Mouse (Mus musculus) heart, postnatal 25 days (tissue): ENCODE measurements around the gene Rps18. TPM values are rescaled to one million over a fixed set of nuclear protein-coding genes. Genes with fewer than 3 reads are reported as not detected.
"Not testable (repeated sequence)": the region's sequence is repeated elsewhere in the genome, so short reads cannot be mapped to it uniquely, and the experiment has no call there.

ENCODE experiments used
- DNase-seq: peaks from one replicate; pipeline ENCODE4 v3.0.0; 2022; ENCODE audit warnings: low spot score
- intact Hi-C: fragments of 180-260 bp; cut with DNase I; formaldehyde crosslinking; loops from one replicate; pipeline ENCODE4 v1.15.1; 2025
- total RNA-seq, 2 experiments: library from RNA; stranded (reverse); gene quantifications; 2 replicates each; pipeline ENCODE4 v1.2.3; 2021

Gene Rps18
- total RNA-seq, 2 experiments from 2014 or later, result 408 to 435 TPM

DNA sequence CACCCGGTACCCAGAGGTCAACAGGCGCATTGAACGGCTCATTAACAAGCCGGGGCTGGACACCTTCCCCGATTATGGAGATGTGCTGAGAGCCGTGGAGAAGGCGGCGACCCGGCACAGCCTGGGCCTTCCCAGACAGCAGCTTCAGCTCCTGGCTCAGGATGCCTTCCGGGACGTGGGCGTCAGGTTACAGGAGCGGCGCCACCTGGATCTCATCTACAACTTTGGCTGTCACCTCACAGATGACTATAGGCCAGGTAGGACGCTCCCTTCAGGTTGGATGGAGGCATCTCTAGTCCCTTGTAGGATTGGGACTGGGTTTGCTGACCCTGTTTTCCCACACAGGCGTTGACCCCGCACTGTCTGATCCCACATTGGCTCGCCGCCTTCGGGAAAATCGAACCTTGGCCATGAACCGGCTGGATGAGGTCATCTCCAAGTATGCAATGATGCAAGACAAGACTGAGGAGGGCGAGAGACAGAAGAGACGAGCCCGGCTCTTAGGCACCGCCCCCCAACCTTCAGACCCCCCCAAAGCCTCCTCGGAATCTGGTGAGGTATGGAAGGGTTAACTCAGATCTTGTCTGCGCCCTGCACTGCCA, 43.9 kb downstream of the Rps18 start:
- intact Hi-C loops, result no loop called here
- DNase-seq, result no peak

DNA sequence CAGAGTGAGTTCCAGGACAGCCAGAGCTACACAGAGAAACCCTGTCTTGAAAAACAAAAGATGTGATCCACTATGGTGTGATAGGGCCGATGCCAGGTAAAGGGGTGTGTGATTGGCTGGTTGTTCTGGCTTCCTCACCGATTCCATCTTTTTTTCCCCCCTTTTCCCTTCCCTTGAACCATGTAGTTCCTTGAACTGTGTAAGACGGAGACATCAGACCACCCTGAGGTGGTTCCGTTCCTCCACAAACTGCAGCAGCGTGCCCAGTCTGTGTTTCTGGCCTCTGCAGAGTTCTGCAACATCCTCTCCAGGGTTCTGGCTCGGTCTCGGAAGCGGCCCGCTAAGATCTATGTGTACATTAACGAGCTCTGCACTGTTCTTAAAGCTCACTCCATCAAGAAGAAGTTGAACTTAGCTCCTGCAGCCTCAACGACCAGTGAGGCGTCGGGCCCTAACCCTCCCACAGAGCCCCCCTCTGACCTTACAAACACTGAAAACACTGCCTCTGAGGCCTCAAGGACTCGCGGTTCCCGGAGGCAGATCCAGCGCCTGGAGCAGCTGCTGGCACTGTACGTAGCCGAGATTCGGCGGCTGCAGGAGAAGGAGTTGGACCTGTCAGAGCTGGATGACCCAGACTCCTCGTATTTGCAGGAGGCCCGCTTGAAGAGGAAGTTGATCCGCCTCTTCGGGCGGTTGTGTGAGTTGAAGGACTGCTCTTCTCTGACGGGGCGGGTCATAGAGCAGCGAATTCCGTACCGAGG, 44.6 kb downstream of the Rps18 start:
- intact Hi-C loops, result no loop called here
- DNase-seq, result no peak

DNA sequence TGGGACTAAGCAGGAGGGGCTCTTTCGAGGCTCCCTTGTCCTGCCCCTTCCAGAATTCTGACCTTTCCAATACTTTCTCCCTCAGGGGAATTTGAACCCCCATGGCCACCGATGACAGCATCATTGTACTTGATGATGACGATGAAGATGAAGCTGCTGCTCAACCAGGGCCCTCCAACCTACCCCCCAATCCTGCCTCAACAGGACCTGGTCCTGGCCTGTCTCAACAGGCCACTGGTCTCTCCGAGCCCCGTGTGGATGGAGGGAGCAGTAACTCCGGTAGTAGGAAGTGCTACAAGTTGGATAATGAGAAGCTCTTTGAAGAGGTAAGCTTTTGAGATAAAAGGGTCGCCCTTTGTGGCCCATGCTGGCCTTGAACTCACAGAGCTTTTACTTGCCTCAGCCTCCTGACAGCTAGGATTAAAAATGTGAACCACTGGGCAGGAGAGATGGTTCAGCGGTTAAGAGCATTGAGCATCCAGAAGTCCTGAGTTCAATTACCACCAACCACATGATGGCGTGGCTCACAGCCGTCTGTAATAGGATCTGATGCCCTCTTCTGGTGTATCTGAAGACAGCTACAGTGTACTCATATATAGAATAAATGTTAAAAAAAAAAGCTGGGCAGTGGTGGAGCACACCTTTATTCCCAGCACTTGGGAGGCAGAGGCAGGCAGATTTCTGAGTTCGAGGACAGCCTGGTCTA, 45.3 kb downstream of the Rps18 start:
- DNase-seq, result no peak
- intact Hi-C loops, result no loop called here

DNA sequence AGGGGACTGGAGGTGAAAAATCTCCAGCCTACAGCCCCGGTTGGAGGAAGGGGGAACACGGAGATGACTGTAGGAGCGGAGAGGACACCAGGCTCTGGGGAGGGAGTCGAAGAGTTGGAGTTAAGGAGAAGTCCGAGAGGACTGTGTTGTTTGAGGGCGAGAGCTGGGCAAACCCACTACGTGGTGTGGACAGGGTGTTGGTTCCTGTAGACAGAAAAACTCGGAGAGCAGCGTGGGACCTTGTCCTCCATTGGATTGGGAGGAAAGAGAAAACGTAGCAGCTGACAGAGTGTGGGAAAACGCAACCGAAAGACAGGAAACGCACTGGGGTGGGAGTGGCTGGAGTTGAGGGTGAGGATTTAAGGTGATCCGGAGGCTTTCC, 45.9 kb downstream of the Rps18 start:
- DNase-seq, result peak; percentile 35
- intact Hi-C loops, result no loop called here

DNA sequence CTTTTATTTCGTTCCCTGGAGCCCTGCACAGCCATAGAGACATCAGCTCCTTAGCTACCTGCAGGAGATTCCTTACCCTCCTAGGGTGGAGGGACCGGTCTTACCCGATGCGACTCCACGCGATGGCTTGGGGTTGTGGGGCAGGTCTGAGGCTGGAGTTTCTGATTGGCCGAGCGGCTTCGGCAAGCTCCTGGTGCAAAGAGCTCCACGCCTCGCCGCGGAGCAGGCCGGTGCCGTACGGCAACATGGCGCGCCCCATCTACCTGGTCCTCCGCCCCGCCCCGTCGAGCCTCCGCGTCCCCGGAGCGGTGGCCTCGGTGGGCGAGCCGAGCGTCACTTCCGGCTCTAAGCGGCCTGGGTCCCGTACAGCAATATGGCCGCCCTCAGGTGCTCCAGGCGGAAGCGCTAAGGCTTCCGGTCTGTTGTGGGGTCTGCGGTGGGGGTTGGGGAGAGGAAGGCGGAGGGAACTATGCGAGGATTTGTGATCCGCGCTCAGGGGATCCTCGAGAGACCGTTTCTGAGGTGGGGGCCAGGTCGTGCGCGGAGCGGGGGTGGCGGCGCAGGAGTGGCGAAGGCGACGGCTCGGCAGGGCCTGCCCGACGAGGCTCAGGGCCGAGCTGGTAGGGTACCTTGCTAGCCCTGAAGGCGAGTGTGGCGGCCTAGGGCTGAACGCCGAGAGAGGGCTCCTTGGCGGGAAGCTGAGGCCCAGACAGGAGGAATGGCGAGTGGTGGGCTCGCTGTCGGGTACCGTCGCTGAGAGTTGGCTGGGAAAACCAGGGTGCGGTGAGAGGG, 46.5 kb downstream of the Rps18 start, which contains the start of gene Daxx:
Gene Daxx, plus strand, starts transcription at position 338 of the 792 bp plus-strand sequence.
- peak; percentile 98 for DNase-seq
- intact Hi-C loops, result no loop called here

DNA sequence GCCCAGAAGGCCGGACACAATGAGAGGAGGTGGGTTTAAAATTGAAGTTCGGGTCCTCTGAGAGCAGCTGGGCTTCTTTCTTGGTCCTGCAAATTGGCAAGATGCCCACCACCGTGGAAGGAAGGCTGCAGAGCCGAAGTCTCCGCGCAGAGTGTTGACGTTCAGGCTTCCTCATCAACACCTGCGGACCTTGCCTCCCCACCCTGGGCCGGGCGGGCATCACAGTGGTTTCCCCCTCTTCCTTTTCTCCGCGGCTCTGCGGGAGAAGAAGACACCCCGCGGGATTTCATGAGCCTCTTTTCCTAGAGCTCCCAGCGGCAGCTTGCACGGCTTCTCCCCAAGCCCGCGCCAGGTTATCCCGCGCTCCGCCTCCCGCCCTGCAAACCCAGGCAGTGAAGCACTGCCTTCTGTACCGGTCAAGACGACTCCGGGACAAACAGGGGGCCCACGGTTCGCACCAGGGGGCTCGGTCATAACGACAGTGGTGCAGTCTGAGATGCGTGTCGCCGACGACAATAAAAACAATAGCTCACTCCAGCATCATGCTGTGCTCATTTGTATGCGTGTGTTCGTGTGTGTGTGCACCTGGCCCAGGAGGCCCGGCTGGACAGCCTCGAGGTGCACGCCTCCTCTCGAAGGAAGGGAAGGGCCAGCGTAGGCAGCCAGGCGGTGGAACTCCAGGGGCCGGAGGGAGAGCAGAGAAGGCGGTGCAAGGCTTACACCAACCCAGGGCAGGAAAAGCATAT, 47.3 kb downstream of the Rps18 start:
- DNase-seq, result no peak
- intact Hi-C loops, result no loop called here

DNA sequence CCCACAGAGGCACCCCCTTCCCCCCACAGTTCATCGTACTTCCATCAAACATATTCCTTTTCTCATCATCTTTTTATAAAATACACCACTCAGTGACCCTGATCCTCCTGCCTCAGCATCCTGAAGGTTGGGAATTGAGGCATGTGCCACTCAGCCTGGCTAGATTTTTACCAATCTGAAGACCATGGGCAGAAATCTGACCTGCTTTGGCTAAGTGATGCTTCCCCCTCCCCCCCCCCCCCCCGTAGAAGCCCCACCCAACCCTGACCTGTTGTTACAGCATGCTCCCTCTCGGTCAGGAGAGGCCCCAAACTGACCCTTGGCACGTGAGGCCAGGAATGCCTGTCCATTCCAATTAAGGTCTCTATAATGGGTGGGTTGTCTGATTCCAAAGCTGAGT, 51.0 kb downstream of the Rps18 start, which contains the start of gene Platr17:
Gene Platr17, plus strand, starts transcription at position 301 of the 400 bp plus-strand sequence.
- DNase-seq, intact Hi-C loops: not testable (repeated sequence)

DNA sequence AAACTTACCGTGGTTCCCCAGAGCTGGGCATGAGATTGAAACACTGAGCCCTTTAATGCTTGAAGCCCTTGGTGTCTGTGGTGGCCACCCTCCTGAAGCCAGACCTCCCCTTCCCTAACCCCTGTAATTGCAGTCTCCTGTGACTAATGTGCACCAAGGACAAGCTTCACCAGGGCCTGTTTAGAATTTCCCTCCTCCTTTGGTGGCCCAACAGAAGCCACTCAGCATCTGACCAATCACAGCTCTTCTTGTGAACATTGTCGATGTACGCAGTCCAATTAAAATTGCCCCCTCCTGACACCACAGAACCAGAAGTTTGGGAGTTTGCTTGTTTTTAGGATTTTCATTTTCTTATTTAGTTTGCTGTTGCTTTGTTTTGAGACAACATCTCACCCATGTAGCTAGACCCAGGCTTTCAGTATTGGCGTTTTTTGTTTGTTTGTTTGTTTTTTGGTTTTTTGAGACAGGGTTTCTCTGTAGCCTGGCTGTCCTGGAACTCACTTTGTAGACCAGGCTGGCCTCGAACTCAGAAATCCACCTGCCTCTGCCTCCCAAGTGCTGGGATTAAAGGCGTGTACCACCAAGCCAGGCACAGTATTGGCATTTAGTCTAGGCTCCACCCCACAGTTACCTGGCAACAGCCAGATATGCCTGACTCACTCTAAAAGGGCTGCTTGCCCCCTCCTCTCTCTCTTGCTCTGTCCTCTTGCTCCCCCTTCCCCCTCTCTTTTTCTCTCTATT, 51.7 kb downstream of the Rps18 start:
- intact Hi-C loops, DNase-seq: not testable (repeated sequence)

DNA sequence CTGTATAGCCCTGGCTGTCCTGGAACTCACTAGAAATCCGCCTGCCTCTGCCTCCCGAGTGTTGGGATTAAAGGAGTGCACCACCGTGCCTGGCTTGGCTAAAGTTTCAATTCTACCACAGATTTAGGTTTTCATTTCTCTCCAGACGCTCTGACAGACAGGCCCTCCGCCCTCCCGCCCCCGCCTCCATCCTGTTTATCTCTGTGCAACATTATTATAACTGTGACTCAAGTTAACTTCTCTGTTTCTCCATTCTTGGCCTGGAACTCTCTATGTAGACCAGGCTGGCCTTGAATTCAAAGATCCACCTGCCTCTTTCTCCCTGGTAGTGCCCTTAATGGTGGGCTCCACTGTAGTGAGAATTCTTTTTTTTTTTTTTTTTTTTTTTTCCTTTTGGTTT, 53.3 kb downstream of the Rps18 start:
- no peak for DNase-seq
- intact Hi-C loops, result no loop called here

DNA sequence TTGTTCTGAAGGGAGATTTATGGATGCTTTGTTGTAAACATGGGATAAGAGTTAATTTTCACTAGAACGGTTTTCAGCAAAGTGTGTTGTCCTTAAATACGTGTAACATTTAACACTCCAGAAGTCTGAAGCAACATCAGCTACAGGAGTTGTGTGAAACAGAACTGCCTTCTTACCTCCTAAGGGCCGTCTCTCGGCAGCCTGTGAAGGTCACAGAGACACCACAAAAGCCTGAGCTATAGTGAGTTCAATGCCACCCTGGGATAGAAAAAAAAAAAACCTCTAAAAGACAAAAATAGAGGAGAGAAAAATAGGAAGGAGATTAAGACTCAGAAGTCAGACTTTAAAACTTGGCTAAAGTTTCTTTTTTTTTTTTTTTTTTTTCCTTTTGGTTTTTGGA, 53.7 kb downstream of the Rps18 start:
- intact Hi-C loops, result no loop called here
- DNase-seq, result no peak

Other genes starting within 250 kb of the Rps18 start
- 100 to 1,000 TPM; 143 to 160 TPM for gene March2, start 237.3 kb downstream of the Rps18 start, total RNA-seq
- gene Rab11b, start 195.5 kb downstream of the Rps18 start, total RNA-seq, result 100 to 1,000 TPM; 239 to 261 TPM
- gene Angptl4, start 174.2 kb downstream of the Rps18 start, total RNA-seq, result 10 to 100 TPM in 1 of 2 experiments, 1 to 10 TPM in 1; 8.4 to 21.7 TPM
- 10 to 100 TPM; 55.0 to 69.3 TPM for gene Kank3, start 145.5 kb downstream of the Rps18 start, total RNA-seq
- 100 to 1,000 TPM; 707 to 763 TPM for gene Rps28, start 131.4 kb downstream of the Rps18 start, total RNA-seq
- 100 to 1,000 TPM; 599 to 648 TPM for gene Ndufa7, start 131.4 kb downstream of the Rps18 start, total RNA-seq
- 10 to 100 TPM; 30.6 to 31.9 TPM for gene Cd320, start 112.9 kb downstream of the Rps18 start, total RNA-seq
- not detected for gene Gm7029, start 82.2 kb downstream of the Rps18 start, total RNA-seq
- gene Kifc1, start 65.3 kb downstream of the Rps18 start, total RNA-seq, result 1 to 10 TPM; 1.4 to 1.8 TPM
- not detected for gene Platr17, start 50.9 kb downstream of the Rps18 start, total RNA-seq
- gene Daxx, start 46.6 kb downstream of the Rps18 start, total RNA-seq, result 10 to 100 TPM; 14.3 to 17.5 TPM
- gene Tapbp, start 40.1 kb downstream of the Rps18 start, total RNA-seq, result 100 to 1,000 TPM in 1 of 2 experiments, 10 to 100 TPM in 1; 93.5 to 104 TPM
- 10 to 100 TPM; 15.5 to 19.4 TPM for gene Zbtb22, start 40.1 kb downstream of the Rps18 start, total RNA-seq
- gene Rgl2, start 26.5 kb downstream of the Rps18 start, total RNA-seq, result 10 to 100 TPM; 38.2 to 44.6 TPM
- gene Pfdn6, start 15.7 kb downstream of the Rps18 start, total RNA-seq, result 10 to 100 TPM; 70.7 to 77.3 TPM
- gene Wdr46, start 15.3 kb downstream of the Rps18 start, total RNA-seq, result 10 to 100 TPM in 1 of 2 experiments, 1 to 10 TPM in 1; 9.3 to 10.2 TPM
- 1 to 10 TPM; 1.7 to 1.9 TPM for gene B3galt4, start 4.5 kb downstream of the Rps18 start, total RNA-seq
- gene Vps52, start 189 bp downstream of the Rps18 start, total RNA-seq, result 10 to 100 TPM; 39.2 to 39.4 TPM
- 10 to 100 TPM; 59.9 to 88.2 TPM for gene H2-K1, start 44.3 kb upstream of the Rps18 start, total RNA-seq
- 10 to 100 TPM; 12.6 to 13.2 TPM for gene Ring1, start 68.7 kb upstream of the Rps18 start, total RNA-seq
- 100 to 1,000 TPM in 1 of 2 experiments, 10 to 100 TPM in 1; 98.1 to 100 TPM for gene H2-Ke6, start 72.1 kb upstream of the Rps18 start, total RNA-seq
- 10 to 100 TPM; 60.4 to 61.3 TPM for gene Slc39a7, start 75.7 kb upstream of the Rps18 start, total RNA-seq
- 10 to 100 TPM; 40.5 to 42.1 TPM for gene Rxrb, start 75.8 kb upstream of the Rps18 start, total RNA-seq
- 1 to 10 TPM; 1.1 to 2.2 TPM for gene Col11a2, start 83.4 kb upstream of the Rps18 start, total RNA-seq
- not detected for gene H2-Oa, start 136.3 kb upstream of the Rps18 start, total RNA-seq
- gene H2-DMa, start 163.5 kb upstream of the Rps18 start, total RNA-seq, result 1 to 10 TPM; 3.7 to 4.5 TPM
- 10 to 100 TPM; 72.9 to 75.8 TPM for gene Brd2, start 166.6 kb upstream of the Rps18 start, total RNA-seq
- gene H2-DMb2, start 187.3 kb upstream of the Rps18 start, total RNA-seq, result 1 to 10 TPM in 1 of 2 experiments, under 1 TPM in 1; 0.91 to 1.6 TPM
- 1 to 10 TPM; 1.1 to 1.3 TPM for gene H2-DMb1, start 197.1 kb upstream of the Rps18 start, total RNA-seq
- gene Tap1, start 231.6 kb upstream of the Rps18 start, total RNA-seq, result 1 to 10 TPM; 3.9 to 5.5 TPM
- 1 to 10 TPM; 5.4 to 8.5 TPM for gene Psmb9, start 231.8 kb upstream of the Rps18 start, total RNA-seq
- gene Psmb8, start 241.7 kb upstream of the Rps18 start, total RNA-seq, result 10 to 100 TPM in 1 of 2 experiments, 1 to 10 TPM in 1; 9.7 to 11.8 TPM
- 10 to 100 TPM; 21.2 to 22.0 TPM for gene Tap2, start 247.5 kb upstream of the Rps18 start, total RNA-seq